Mouse (Mus musculus) bone marrow macrophage, adult 2 months (primary cell): ENCODE data around the gene Ndufa6.

ENCODE experiments used
- CTCF ChIP-seq: IDR thresholded peaks from 2 replicates; pipeline ENCODE4 v1.5.1; 2012; ENCODE audit warnings: low read depth, mild to moderate bottlenecking, low read length, moderate library complexity
- POLR2A ChIP-seq: IDR thresholded peaks from 2 replicates; pipeline ENCODE4 v1.6.1; 2012; ENCODE audit warnings: mild to moderate bottlenecking, low read depth, low read length, borderline replicate concordance

GRCm38 (mm10) chr15:82336629-82337028 is 17.5 kb downstream of the Ndufa6 start:
- TF ChIP-seq CTCF (no peak), POLR2A (no peak)
